Mouse (Mus musculus) C2C12 (cell line): Measurements from ENCODE around the gene Pou3f4.

ENCODE experiments used
- CEBPB ChIP-seq: IDR thresholded peaks from one replicate; pipeline ENCODE4 v1.6.1; 2011; ENCODE audit warnings: low read depth, mild to moderate bottlenecking, control low read depth, moderate library complexity
- CTCF ChIP-seq: IDR thresholded peaks from one replicate; pipeline ENCODE4 v1.5.1; 2011; ENCODE audit not compliant: control insufficient read depth, insufficient read depth, insufficient read length
- MAX ChIP-seq: IDR thresholded peaks from one replicate; pipeline ENCODE4 v1.6.1; 2011; ENCODE audit warnings: mild to moderate bottlenecking, control low read depth
- MYOG ChIP-seq: IDR thresholded peaks from one replicate; pipeline ENCODE4 v1.6.1; 2011; ENCODE audit not compliant: control insufficient read depth, insufficient read length; ENCODE audit errors: extremely low read depth
- USF1 ChIP-seq: IDR thresholded peaks from one replicate; pipeline ENCODE4 v1.6.1; 2011; ENCODE audit warnings: low read depth, mild to moderate bottlenecking, control low read depth, moderate library complexity

DNA sequence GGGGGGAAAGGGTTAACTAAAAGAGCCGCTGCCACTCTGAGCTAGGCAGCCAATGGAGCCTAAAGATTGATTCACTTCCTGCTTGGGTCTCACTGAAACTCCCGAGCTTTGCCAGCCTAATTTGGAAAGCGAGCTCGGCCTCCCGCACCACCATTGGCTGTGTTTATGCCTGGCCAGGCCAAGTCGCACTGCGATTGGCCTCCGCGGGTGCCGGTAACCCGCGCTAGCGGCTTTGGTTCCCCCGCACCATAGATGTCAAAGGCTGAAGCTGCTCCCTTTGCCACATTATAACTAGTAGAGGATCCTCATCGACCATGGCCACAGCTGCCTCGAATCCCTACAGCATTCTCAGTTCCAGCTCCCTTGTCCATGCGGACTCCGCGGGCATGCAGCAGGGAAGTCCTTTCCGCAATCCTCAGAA, at the start of gene Pou3f4:
- no peak for TF ChIP-seq CTCF
- no peak for TF ChIP-seq MYOG
- no peak for TF ChIP-seq MAX
- TF ChIP-seq CEBPB, result no peak
- no peak for TF ChIP-seq USF1
